Mouse (Mus musculus) mature B cell (primary cell): ENCODE measurements around the gene Syt12.

Source experiments
- in situ Hi-C: fragments of 300-500 bp; cut with MboI; formaldehyde crosslinking; loops from 2 replicates; pipeline ENCODE4 v1.14.3; 2019

Syt12 gene

DNA sequence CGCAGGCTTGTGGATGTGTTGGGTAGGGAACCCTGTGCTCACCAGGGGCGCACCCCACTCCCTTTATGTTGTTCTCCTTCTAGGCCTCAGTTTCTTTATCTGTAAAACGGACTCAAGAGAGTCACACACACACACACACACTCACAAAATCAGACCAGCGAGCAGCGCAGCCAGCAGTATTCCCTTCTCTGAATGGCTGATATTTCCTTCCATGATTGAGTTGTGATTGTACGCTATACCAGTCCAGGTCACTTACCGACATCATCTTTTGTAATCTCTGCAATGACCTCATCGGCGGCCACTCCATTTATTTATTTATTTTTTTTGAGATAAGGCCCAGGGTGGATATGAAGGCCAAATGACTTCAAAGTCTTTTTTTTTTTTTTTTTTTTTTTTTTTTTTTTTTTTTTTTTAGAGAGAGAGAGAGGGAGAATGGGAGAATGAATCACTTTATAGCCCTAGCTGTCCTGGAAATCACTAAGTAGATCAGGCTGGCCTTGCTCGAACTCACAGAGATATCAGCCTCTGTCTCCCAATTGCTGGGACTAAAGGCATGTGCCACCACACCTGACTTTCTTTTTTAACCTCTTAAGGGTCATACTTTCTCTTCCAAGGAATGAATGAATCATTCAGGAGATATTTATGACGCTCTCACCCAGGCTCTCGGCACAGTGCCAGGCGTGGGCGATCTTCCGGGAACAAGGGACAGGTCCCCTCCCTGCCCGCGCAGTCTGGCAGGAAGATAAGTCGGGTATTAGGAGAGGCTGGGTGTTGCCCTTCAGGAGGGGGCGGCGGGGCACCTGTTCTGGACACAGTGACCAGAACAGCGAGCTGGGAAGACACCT is at the start of gene Syt12:
Gene Syt12 (minus strand): TSS at position 103 of the 845 bp plus-strand sequence.
- in situ Hi-C loops = no loop called here

DNA sequence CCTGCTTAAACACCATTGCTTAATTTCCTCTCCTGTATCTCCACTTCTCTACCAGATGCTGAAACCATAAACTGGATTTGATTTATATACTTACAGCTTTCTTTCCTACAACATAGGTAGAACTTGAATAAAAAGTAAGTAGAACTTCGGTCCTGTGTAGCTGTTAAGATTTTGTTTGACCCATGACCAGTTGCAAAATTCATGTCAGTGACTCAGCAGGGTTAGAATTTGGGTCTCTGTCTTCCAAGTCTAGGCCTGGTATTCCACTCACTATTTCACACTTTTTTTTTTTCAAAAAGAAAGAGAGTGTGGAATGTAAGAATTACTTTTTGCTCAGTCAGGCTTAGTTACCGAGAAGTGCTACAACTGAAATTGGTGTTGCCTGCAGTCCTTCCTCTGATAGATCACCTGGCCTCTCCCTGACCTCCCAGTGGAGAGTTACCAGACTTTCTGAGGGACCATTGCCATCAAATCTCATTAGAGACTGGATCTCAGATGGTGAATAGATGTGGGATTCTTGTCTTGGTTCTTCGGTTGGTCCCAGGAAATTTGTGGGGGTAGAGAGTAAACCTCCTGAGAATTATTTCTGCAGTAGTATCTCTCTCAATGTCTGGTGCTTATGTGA is 44.3 kb upstream of the Syt12 start:
- in situ Hi-C loops = no loop called here

GRCm38 (mm10) chr19:4517483-4517882 is 40.2 kb upstream of the Syt12 start:
- in situ Hi-C loops = no loop called here

DNA sequence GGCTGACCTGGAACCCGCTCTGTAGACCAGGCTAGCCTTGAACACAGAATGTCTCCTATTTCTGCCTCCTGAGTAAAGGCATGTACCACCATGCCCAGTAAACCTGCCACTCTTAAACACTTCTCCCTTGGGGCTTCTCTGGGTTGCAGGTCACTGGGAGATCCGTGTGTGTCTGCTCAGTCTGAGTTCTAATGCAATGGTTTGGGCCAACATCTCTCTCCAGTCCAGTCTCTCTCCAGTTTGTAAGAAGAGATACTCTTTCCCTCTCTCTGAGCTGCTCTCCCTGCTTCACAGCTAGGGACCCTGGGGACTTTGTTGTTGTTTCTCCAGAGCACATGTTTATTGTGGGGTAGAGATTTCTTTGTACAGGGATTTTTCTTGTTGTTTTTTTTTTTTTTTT is 39.0 kb upstream of the Syt12 start:
- in situ Hi-C loops = no loop called here

GRCm38 (mm10) chr19:4515746-4516145 is 38.5 kb upstream of the Syt12 start:
- in situ Hi-C loops = no loop called here

GRCm38 (mm10) chr19:4513236-4513858 is 36.1 kb upstream of the Syt12 start:
- in situ Hi-C loops = no loop called here

DNA sequence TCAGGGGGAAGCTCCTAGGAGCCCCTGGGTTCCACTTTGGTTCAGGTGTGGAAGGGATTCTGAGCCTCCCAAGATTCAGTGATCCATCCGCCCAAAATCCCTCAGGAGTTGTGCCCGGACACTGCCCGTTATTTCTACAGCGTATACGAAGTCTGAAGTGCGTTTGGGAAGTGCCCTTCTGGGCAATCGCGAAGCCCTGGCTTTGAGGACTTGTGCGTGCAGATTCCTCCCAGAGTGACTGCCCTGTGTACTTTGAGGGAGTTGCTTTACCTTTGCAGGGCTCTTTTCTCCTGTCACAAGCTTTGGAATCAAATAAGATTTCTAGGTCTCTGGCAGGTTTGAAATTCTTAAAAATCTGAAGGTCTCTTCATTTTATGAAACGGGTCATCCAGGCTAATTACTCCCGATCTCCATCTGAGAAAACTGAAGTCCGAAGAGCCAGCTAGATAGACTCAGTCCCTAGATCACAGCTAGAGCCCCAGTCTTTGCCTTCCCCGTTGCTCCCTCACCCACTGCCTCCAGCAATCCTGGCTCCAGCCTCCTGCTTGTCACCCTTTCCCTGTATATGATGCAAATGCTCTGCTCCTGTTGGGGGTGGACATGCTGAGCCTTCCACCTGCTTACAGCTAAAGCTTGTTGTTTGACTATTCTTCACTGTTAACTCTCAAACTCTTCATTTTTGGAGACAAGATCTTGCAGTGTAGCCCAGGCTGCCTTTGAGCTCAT is 34.0 kb upstream of the Syt12 start:
- in situ Hi-C loops = no loop called here

GRCm38 (mm10) chr19:4509986-4510963 is 33.0 kb upstream of the Syt12 start, which contains the start of gene Pcx:
Gene Pcx, plus strand, starts transcription at chr19:4510472.
- in situ Hi-C loops = no loop called here

DNA sequence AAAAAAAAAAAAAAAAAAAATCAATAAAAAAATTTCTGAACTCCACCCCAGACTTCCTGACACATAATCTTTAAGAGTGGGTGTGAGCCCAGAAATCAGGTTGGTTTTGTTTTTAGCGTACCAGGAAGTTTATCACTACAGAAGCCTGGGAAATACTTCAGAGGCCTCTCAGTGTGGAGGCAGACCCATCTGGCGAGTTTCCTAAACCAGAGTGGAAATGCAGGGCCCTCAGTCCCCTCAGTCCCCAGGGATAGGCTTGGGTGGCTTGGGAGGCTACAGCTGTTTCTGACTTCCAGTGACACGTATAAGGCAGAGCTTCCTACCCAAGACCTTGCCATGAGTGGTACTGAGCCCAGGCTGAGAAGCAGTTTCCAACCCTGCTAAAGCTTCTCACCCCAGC is 30.5 kb upstream of the Syt12 start:
- in situ Hi-C loops = no loop called here

- in situ Hi-C loops = no loop called here
Observed at GRCm38 (mm10) chr19:4504830-4505229, 27.6 kb upstream of the Syt12 start.

- in situ Hi-C loops = no loop called here
Observed at GRCm38 (mm10) chr19:4502701-4503100, 25.5 kb upstream of the Syt12 start.

GRCm38 (mm10) chr19:4498062-4498933 is 21.1 kb upstream of the Syt12 start, which contains the start of gene 2010003K11Rik:
Gene 2010003K11Rik, minus strand, starts transcription at chr19:4498583.
- in situ Hi-C loops = no loop called here

GRCm38 (mm10) chr19:4497263-4497973 is 20.2 kb upstream of the Syt12 start:
- in situ Hi-C loops = no loop called here

- in situ Hi-C loops = no loop called here
Observed at GRCm38 (mm10) chr19:4496535-4497262, 19.5 kb upstream of the Syt12 start.

- in situ Hi-C loops = no loop called here
Observed at GRCm38 (mm10) chr19:4495814-4496213, 18.6 kb upstream of the Syt12 start.

- in situ Hi-C loops = no loop called here
Observed at GRCm38 (mm10) chr19:4494707-4495106, 17.5 kb upstream of the Syt12 start.

GRCm38 (mm10) chr19:4492526-4493296 is 15.5 kb upstream of the Syt12 start:
- in situ Hi-C loops = no loop called here
